Mouse (Mus musculus): ENCODE data around the gene Inhbe.

DNA sequence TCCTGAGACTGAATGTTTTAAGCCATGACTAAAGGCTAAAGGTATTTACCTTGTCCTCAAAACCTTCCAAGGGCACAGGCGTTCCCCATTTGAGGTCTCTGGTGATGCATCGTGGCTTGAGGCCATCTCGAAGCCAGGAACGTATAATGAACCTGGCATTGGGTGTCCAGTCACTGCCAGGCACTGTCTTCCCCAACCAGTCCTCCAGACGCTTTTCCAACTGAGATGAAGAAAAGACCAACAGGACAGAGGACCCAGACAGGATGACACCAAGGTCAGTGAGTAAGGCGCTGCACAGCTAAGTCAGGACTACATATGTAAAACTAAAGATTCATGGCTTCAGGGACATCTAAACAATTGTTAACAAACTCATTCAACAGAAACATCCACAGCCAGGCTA, 53.9 kb downstream of the Inhbe start:
- TF ChIP-seq CTCF (IDR thresholded peaks at IDR 0.05; ENCODE audit: low read depth, low read length): no peak
- TF ChIP-seq TAL1 (conservative IDR thresholded peaks at IDR 0.05; ENCODE audit: low read depth, low read length): no peak
